Mouse (Mus musculus): ENCODE measurements around the gene Gart. TPM values are rescaled to one million over a fixed set of nuclear protein-coding genes. Genes with fewer than 3 reads are reported as not detected.

Gene Gart
- polyA plus RNA-seq (2012; fragmentation: generic; extraction: Trizol) = 64.1 TPM

- H3K4me3 ChIP-seq = peak within 1 kb of the TSS; percentile 95
- peak within 1 kb of the TSS; percentile 23 for H3ac ChIP-seq (ENCODE audit: control insufficient read depth, insufficient read length)
- TF ChIP-seq MYOG (IDR thresholded peaks at IDR 0.05; ENCODE audit: control insufficient read depth in 1 of 3, insufficient read depth in 1 of 3, insufficient read length in 2 of 3, low read depth in 2 of 3) (no peak), SRF (IDR thresholded peaks at IDR 0.05; ENCODE audit: control insufficient read depth, insufficient read length, low read depth) (no peak), E2F4 (IDR thresholded peaks at IDR 0.05; ENCODE audit: insufficient read depth) (peak; percentile 25), REST (IDR thresholded peaks at IDR 0.05; ENCODE audit: insufficient read depth, insufficient read length) (no peak), MAX (IDR thresholded peaks at IDR 0.05; ENCODE audit: low read depth) (no peak), USF1 (IDR thresholded peaks at IDR 0.05; ENCODE audit: low read depth) (no peak), CEBPB (IDR thresholded peaks at IDR 0.05; ENCODE audit: insufficient read depth, poor library complexity, severe bottlenecking) (no peak), POLR2AphosphoS2 (IDR thresholded peaks at IDR 0.05; ENCODE audit: insufficient read length, low read depth) (peak; percentile 97), TCF12 (IDR thresholded peaks at IDR 0.05; ENCODE audit: insufficient read depth, poor library complexity, severe bottlenecking) (no peak), TCF3 (IDR thresholded peaks at IDR 0.05; ENCODE audit: insufficient read length, low read depth) (no peak), POLR2A (IDR thresholded peaks at IDR 0.05; ENCODE audit: insufficient read length, low read depth) (peak; percentile 99), MYOD1 (IDR thresholded peaks at IDR 0.05; ENCODE audit: control insufficient read depth in 1 of 3, insufficient read length in 2 of 3, low read depth in 2 of 3) (no peak)
- H3K4me2 ChIP-seq (ENCODE audit: low read depth) = peak within 1 kb of the TSS; percentile 99
- H3K79me2 ChIP-seq (ENCODE audit: control insufficient read depth, insufficient read depth) = peaks cover 71% of the 10 kb centered on the region
- no peaks in the 10 kb centered on the region for H3K27me3 ChIP-seq (ENCODE audit: control insufficient read depth, insufficient read depth, insufficient read length)
- H3K36me3 ChIP-seq (ENCODE audit: control insufficient read depth, insufficient read depth) = peaks cover 14% of the 10 kb centered on the region
Observed at GRCm38 (mm10) chr16:91646681-91647419, at the start of gene Gart. Gene Gart (minus strand): TSS chr16:91646952.

GRCm38 (mm10) chr16:91695108-91695755 is 48.5 kb upstream of the Gart start:
- no peak overlapping the region for H3K4me2 ChIP-seq (ENCODE audit: low read depth)
- no peak for TF ChIP-seq MAX (IDR thresholded peaks at IDR 0.05; ENCODE audit: low read depth)
- no peak for TF ChIP-seq E2F4 (IDR thresholded peaks at IDR 0.05; ENCODE audit: insufficient read depth)
- no peak for TF ChIP-seq MYOG (IDR thresholded peaks at IDR 0.05; ENCODE audit: control insufficient read depth in 1 of 3, insufficient read depth in 1 of 3, insufficient read length in 2 of 3, low read depth in 2 of 3)
- no peak for TF ChIP-seq MYOD1 (IDR thresholded peaks at IDR 0.05; ENCODE audit: control insufficient read depth in 1 of 3, insufficient read length in 2 of 3, low read depth in 2 of 3)
- TF ChIP-seq POLR2AphosphoS2 (IDR thresholded peaks at IDR 0.05; ENCODE audit: insufficient read length, low read depth) = no peak
- TF ChIP-seq USF1 (IDR thresholded peaks at IDR 0.05; ENCODE audit: low read depth) = no peak
- no peak for TF ChIP-seq TCF12 (IDR thresholded peaks at IDR 0.05; ENCODE audit: insufficient read depth, poor library complexity, severe bottlenecking)
- no peak for TF ChIP-seq REST (IDR thresholded peaks at IDR 0.05; ENCODE audit: insufficient read depth, insufficient read length)
- TF ChIP-seq POLR2A (IDR thresholded peaks at IDR 0.05; ENCODE audit: insufficient read length, low read depth) = no peak
- TF ChIP-seq CEBPB (IDR thresholded peaks at IDR 0.05; ENCODE audit: insufficient read depth, poor library complexity, severe bottlenecking) = no peak
- no peak for TF ChIP-seq TCF3 (IDR thresholded peaks at IDR 0.05; ENCODE audit: insufficient read length, low read depth)
- TF ChIP-seq SRF (IDR thresholded peaks at IDR 0.05; ENCODE audit: control insufficient read depth, insufficient read length, low read depth) = no peak
- H3K36me3 ChIP-seq (ENCODE audit: control insufficient read depth, insufficient read depth) = peaks cover 21% of the 10 kb centered on the region
- no peak overlapping the region for H3ac ChIP-seq (ENCODE audit: control insufficient read depth, insufficient read length)
- H3K4me3 ChIP-seq = no peak overlapping the region
- H3K79me2 ChIP-seq (ENCODE audit: control insufficient read depth, insufficient read depth) = no peaks in the 10 kb centered on the region
- H3K27me3 ChIP-seq (ENCODE audit: control insufficient read depth, insufficient read depth, insufficient read length) = no peaks in the 10 kb centered on the region

GRCm38 (mm10) chr16:91694455-91695084 is 47.8 kb upstream of the Gart start:
- Histone ChIP-seq H3K36me3 (ENCODE audit: control insufficient read depth, insufficient read depth) (peaks cover 19% of the 10 kb centered on the region), H3ac (ENCODE audit: control insufficient read depth, insufficient read length) (no peak overlapping the region), H3K4me3 (no peak overlapping the region), H3K27me3 (ENCODE audit: control insufficient read depth, insufficient read depth, insufficient read length) (no peaks in the 10 kb centered on the region), H3K79me2 (ENCODE audit: control insufficient read depth, insufficient read depth) (no peaks in the 10 kb centered on the region), H3K4me2 (ENCODE audit: low read depth) (no peak overlapping the region)
- TF ChIP-seq TCF3 (IDR thresholded peaks at IDR 0.05; ENCODE audit: insufficient read length, low read depth) = no peak
- TF ChIP-seq E2F4 (IDR thresholded peaks at IDR 0.05; ENCODE audit: insufficient read depth) = no peak
- TF ChIP-seq POLR2AphosphoS2 (IDR thresholded peaks at IDR 0.05; ENCODE audit: insufficient read length, low read depth) = no peak
- TF ChIP-seq USF1 (IDR thresholded peaks at IDR 0.05; ENCODE audit: low read depth) = no peak
- no peak for TF ChIP-seq REST (IDR thresholded peaks at IDR 0.05; ENCODE audit: insufficient read depth, insufficient read length)

GRCm38 (mm10) chr16:91689791-91690190 is 43.0 kb upstream of the Gart start:
- Histone ChIP-seq H3K4me3 (peak overlapping the region; percentile 46), H3K79me2 (ENCODE audit: control insufficient read depth, insufficient read depth) (peaks cover 4% of the 10 kb centered on the region), H3K36me3 (ENCODE audit: control insufficient read depth, insufficient read depth) (peaks cover 4% of the 10 kb centered on the region), H3K27me3 (ENCODE audit: control insufficient read depth, insufficient read depth, insufficient read length) (no peaks in the 10 kb centered on the region), H3K4me2 (ENCODE audit: low read depth) (peak overlapping the region; percentile 99), H3ac (ENCODE audit: control insufficient read depth, insufficient read length) (no peak overlapping the region)
- no peak for TF ChIP-seq TCF3 (IDR thresholded peaks at IDR 0.05; ENCODE audit: insufficient read length, low read depth)
- no peak for TF ChIP-seq MYOD1 (IDR thresholded peaks at IDR 0.05; ENCODE audit: control insufficient read depth in 1 of 3, insufficient read length in 2 of 3, low read depth in 2 of 3)
- no peak for TF ChIP-seq POLR2A (IDR thresholded peaks at IDR 0.05; ENCODE audit: insufficient read length, low read depth)
- no peak for TF ChIP-seq TCF12 (IDR thresholded peaks at IDR 0.05; ENCODE audit: insufficient read depth, poor library complexity, severe bottlenecking)
- no peak for TF ChIP-seq MAX (IDR thresholded peaks at IDR 0.05; ENCODE audit: low read depth)
- no peak for TF ChIP-seq MYOG (IDR thresholded peaks at IDR 0.05; ENCODE audit: control insufficient read depth in 1 of 3, insufficient read depth in 1 of 3, insufficient read length in 2 of 3, low read depth in 2 of 3)
- TF ChIP-seq USF1 (IDR thresholded peaks at IDR 0.05; ENCODE audit: low read depth) = no peak
- no peak for TF ChIP-seq REST (IDR thresholded peaks at IDR 0.05; ENCODE audit: insufficient read depth, insufficient read length)
- TF ChIP-seq E2F4 (IDR thresholded peaks at IDR 0.05; ENCODE audit: insufficient read depth) = no peak
- no peak for TF ChIP-seq SRF (IDR thresholded peaks at IDR 0.05; ENCODE audit: control insufficient read depth, insufficient read length, low read depth)
- TF ChIP-seq CEBPB (IDR thresholded peaks at IDR 0.05; ENCODE audit: insufficient read depth, poor library complexity, severe bottlenecking) = no peak
- no peak for TF ChIP-seq POLR2AphosphoS2 (IDR thresholded peaks at IDR 0.05; ENCODE audit: insufficient read length, low read depth)

All from myocyte (in vitro differentiated cells).